In genomic region chr8:120432438-120432837, GRCm38 (mm10) we compare ENCODE assay signal across 22 mouse cellular contexts.
DNase-seq lines count a peak whose midpoint lies in the region; ATAC-seq and TF ChIP-seq lines count a peak whose summit lies in the region.
"Had no signal": no experiment of that assay in that cellular context is flagged by ENCODE, and none has a peak within 500 bp of the region (broad histone marks: within the 10 kb centered on the region; RNA-seq: fewer than 3 reads in every experiment).

No protein-coding gene starts in this region.

- no peak for TF ChIP-seq CTCF in gastrocnemius, adult 2 months (IDR thresholded peaks at IDR 0.05)

- WGBS in midbrain, embryonic 12.5 days: 85% methylated on average over 7 of the region's 7 CpGs
- 79% methylated on average over 7 of the region's 7 CpGs for WGBS in midbrain, embryonic 16.5 days
- 79% methylated on average over 7 of the region's 7 CpGs for WGBS in forebrain, embryonic 13.5 days
- 77% methylated on average over 7 of the region's 7 CpGs for WGBS in forebrain, embryonic 16.5 days

- no peak overlapping the region for H3K9ac ChIP-seq in midbrain, embryonic 12.5 days (replicated peaks)
- no peak overlapping the region for H3K9ac ChIP-seq in midbrain, embryonic 16.5 days (ENCODE audit: low read depth, low read length)
- H3K9ac ChIP-seq in forebrain, embryonic 13.5 days: no peak overlapping the region
- H3K9ac ChIP-seq in forebrain, embryonic 16.5 days (replicated peaks; ENCODE audit: low read depth, low read length): no peak overlapping the region
- H3K9ac ChIP-seq: embryonic facial prominence, embryonic 12.5 days; heart, embryonic 15.5 days; hindbrain, embryonic 13.5 days had no signal

- no peak overlapping the region for H3K4me3 ChIP-seq in gastrocnemius, adult 2 months
- no peak overlapping the region for H3K4me3 ChIP-seq in midbrain, embryonic 12.5 days
- no peak overlapping the region for H3K4me3 ChIP-seq in midbrain, embryonic 16.5 days (ENCODE audit: low read depth, low read length)
- no peak overlapping the region for H3K4me3 ChIP-seq in forebrain, embryonic 13.5 days
- H3K4me3 ChIP-seq in forebrain, embryonic 16.5 days (replicated peaks; ENCODE audit: low read length): no peak overlapping the region
- H3K4me3 ChIP-seq: embryonic facial prominence, embryonic 12.5 days; heart, embryonic 15.5 days; hindbrain, embryonic 13.5 days had no signal

- no peak overlapping the region for H3K4me2 ChIP-seq in midbrain, embryonic 12.5 days (replicated peaks)
- H3K4me2 ChIP-seq in midbrain, embryonic 16.5 days (ENCODE audit: low read length): no peak overlapping the region
- H3K4me2 ChIP-seq in forebrain, embryonic 13.5 days: no peak overlapping the region
- H3K4me2 ChIP-seq in forebrain, embryonic 16.5 days (ENCODE audit: low read length): no peak overlapping the region
- H3K4me2 ChIP-seq: embryonic facial prominence, embryonic 12.5 days; heart, embryonic 11.5 days; heart, embryonic 15.5 days; hindbrain, embryonic 13.5 days had no signal

- H3K27ac ChIP-seq in gastrocnemius, adult 2 months: peak overlapping the region; percentile 65
- H3K27ac ChIP-seq in midbrain, embryonic 12.5 days (replicated peaks): 0 out of 2 replicates have a peak overlapping the region, but pooled peaks have one; percentile 15
- no peak overlapping the region for H3K27ac ChIP-seq in midbrain, embryonic 16.5 days (ENCODE audit: low read length)
- H3K27ac ChIP-seq in forebrain, embryonic 13.5 days: peak overlapping the region; percentile 80
- peak overlapping the region; percentile 63 for H3K27ac ChIP-seq in forebrain, embryonic 16.5 days (ENCODE audit: low read length)
- H3K27ac ChIP-seq: embryonic facial prominence, embryonic 12.5 days; heart, embryonic 15.5 days; hindbrain, embryonic 13.5 days; hindbrain, postnatal 0 days had no signal

- H3K36me3 ChIP-seq in midbrain, embryonic 12.5 days: no peaks in the 10 kb centered on the region
- no peaks in the 10 kb centered on the region for H3K36me3 ChIP-seq in midbrain, embryonic 16.5 days (ENCODE audit: control insufficient read depth, insufficient read depth, low read length)
- no peaks in the 10 kb centered on the region for H3K36me3 ChIP-seq in forebrain, embryonic 13.5 days (ENCODE audit: poor library complexity, severe bottlenecking)
- no peaks in the 10 kb centered on the region for H3K36me3 ChIP-seq in forebrain, embryonic 16.5 days (ENCODE audit: control insufficient read depth, insufficient read depth)
- H3K36me3 ChIP-seq: embryonic facial prominence, embryonic 12.5 days; heart, embryonic 15.5 days; hindbrain, embryonic 13.5 days had no signal

- H3K4me1 ChIP-seq in midbrain, embryonic 12.5 days: peaks cover 37% of the 10 kb centered on the region
- H3K4me1 ChIP-seq in midbrain, embryonic 16.5 days (ENCODE audit: control insufficient read depth, insufficient read depth, low read length): peaks cover 2% of the 10 kb centered on the region; the same call in 1 of the 2 replicates
- H3K4me1 ChIP-seq in forebrain, embryonic 13.5 days: peaks cover 56% of the 10 kb centered on the region
- H3K4me1 ChIP-seq in forebrain, embryonic 16.5 days (replicated peaks; ENCODE audit: control insufficient read depth, insufficient read depth, low read length): peaks cover 33% of the 10 kb centered on the region

- peak; percentile 58 for DNase-seq in gastrocnemius, adult 2 months
- no peak for DNase-seq in gastrocnemius, adult 18-20 months (ENCODE audit: low spot score)
- DNase-seq in spleen, postnatal 10 days (ENCODE audit: low spot score in 2 of 2): no peak
- DNase-seq: adrenal gland, adult 2 months; adrenal gland, postnatal 25 days; cerebellum, adult 18-20 months; cerebellum, adult 9-11 months; embryo, embryonic 11 days; gastrocnemius, postnatal 25 days; heart, adult 11 months; heart, postnatal 36 days; kidney, adult 11 months had no signal

- H3K27me3 ChIP-seq in midbrain, embryonic 12.5 days: peaks cover 46% of the 10 kb centered on the region
- no peaks in the 10 kb centered on the region for H3K27me3 ChIP-seq in midbrain, embryonic 16.5 days (ENCODE audit: control insufficient read depth, insufficient read depth, low read depth, low read length)
- H3K27me3 ChIP-seq in forebrain, embryonic 13.5 days: no peaks in the 10 kb centered on the region
- H3K27me3 ChIP-seq in forebrain, embryonic 16.5 days (replicated peaks; ENCODE audit: control insufficient read depth, insufficient read depth, low read length): no peaks in the 10 kb centered on the region
- H3K27me3 ChIP-seq: heart, embryonic 15.5 days had no signal

- ATAC-seq in midbrain, embryonic 12.5 days (ENCODE audit: low FRiP score, low read depth): no peak
- no peak for ATAC-seq in midbrain, embryonic 16.5 days
- ATAC-seq in forebrain, embryonic 13.5 days: no peak
- no peak for ATAC-seq in forebrain, embryonic 16.5 days
- ATAC-seq in granulocyte monocyte progenitor cell, adult 5-6 weeks (replicated peaks; ENCODE audit: poor library complexity, severe bottlenecking): no peak
- ATAC-seq: hindbrain, postnatal 0 days had no signal

- peaks cover 7% of the 10 kb centered on the region for H3K9me3 ChIP-seq in midbrain, embryonic 12.5 days
- H3K9me3 ChIP-seq in midbrain, embryonic 16.5 days (replicated peaks; ENCODE audit: control insufficient read depth, low read length, poor library complexity, severe bottlenecking): no peaks in the 10 kb centered on the region
- no peaks in the 10 kb centered on the region; the same call in 1 of the 2 replicates for H3K9me3 ChIP-seq in forebrain, embryonic 13.5 days (replicated peaks)
- no peaks in the 10 kb centered on the region for H3K9me3 ChIP-seq in forebrain, embryonic 16.5 days (ENCODE audit: control insufficient read depth, low read length)
- H3K9me3 ChIP-seq: embryonic facial prominence, embryonic 12.5 days; heart, embryonic 15.5 days; hindbrain, embryonic 13.5 days had no signal

- intact Hi-C loops in gastrocnemius, adult 2 months (cut with DNase I): no loop called here
